Mouse (Mus musculus): ENCODE measurements at regions not wholly inside any gene's neighbourhood (a gene's known extent, or its start where the extent isn't known, plus 50 kb on each side); places are given as distances from the start of the nearest gene placed in this dataset.

- no peak for DNase-seq
Observed at GRCm38 (mm10) chr17:14764796-14765195, 70.8 kb upstream of the Thbs2 start.

DNA sequence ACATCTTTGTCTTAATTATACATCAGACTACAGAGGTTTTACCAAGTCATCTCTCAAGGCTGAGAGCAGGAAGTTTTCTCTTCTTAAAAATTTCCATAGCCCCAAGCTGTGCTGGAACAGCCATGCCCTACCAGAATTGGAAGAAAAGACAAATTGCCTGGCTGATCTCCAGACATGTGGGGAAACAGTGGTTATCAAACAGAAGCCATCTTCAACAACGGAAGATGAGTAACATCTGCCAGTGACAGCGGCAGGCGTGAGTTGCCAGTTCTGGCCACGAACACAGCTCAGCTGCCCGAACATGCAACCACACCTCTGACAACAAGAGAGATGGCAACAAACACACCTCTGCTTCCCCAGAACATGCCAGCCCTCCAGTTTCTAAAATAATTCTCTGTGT is 59.1 kb upstream of the Thbs2 start:
- peak; percentile 16 for DNase-seq

GRCm38 (mm10) chr17:14750519-14751145 is 56.6 kb upstream of the Thbs2 start:
- no peak for DNase-seq

DNA sequence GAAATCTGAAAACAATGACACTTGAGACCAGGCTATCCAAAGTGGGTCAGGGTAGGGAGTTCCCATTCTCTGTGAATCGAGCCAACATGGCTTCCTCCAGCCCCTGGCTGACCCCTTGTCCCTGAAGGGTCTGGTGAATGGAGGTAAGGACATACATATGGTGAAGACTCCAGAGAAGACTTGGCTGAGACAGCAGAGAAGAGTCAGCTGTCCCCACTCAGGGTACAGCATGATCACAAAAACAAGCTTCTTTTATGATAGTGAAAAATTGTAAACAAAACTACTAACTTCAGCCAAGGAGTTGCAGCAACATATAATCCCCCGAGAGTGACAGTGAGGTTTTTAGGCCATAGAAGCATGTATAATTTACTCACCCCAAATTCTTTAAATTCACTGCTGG is 55.2 kb upstream of the Thbs2 start:
- DNase-seq: no peak

GRCm38 (mm10) chr17:14747255-14747869 is 53.3 kb upstream of the Thbs2 start:
- DNase-seq: no peak

DNA sequence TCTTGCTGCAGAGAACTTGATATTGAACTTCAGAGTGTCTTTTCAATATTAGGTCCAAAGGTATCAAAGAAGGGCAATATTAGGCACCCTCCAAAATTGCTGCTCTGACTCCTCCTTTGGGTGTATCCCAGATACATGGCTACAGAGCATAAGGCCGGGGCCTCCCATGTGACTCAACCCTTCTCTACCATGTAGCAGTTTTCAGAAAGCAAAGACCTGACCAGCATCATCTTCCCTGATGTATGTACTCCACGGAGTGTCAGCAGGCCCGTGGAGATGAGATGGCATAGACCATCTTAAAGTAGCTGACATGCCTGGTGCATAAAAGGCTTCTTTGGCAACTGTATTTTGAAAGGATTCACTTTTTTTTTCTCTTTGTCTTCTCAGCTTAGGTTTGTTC is 51.5 kb upstream of the Thbs2 start:
- DNase-seq: no peak

DNA sequence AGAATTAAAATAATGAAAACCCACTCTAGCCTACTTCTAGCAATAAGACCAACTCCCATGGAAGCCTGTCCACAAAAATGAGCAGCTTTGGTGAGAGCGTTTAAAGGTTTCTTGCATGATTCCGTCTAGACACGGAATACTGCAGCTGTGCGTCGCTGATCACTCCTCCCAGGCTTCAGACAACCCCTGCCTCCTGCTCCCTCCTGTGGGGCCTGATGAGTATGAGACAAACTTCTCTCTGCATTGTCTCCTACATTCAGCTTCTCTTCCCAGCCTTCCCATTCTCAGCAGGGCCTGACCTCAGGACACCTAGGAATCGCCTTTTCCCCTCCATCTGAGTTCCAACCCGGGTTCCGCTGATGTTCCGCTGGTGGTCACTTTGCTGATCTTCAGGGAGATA is 50.0 kb upstream of the Thbs2 start:
- no peak for DNase-seq

All from heart, postnatal 4 days (tissue).